In the genomic region with DNA sequence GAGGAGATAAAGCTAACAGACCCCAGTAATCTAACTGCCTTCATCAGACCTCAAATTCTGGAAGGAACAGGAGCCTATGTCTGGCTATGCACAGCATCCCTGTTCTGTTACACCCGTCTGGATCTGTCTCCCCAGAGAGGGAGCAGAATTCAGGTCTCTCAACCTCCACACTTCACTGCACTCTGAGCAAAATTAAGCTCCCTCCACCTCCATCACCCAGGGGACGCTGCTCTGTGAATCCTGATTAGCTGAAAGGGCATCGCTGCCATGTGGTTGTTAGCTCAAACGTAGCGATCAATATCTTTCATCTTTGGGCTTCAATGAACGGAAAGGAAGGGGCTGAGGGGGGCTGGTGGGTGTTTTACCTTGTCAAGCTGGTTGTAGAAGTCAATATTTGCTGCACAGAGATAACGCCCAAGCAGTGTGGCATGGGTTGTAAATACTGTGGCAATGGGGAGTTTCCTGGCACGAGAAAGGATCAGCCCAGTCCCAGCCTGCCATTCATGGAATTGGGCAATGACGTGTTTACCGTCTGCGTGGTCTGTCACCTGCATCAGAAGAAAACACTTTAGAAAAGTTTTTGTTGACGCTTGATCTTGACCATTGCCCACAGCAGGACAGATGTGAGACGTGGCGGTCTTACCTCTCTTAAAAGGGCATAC, we compare ENCODE assay signal across 18 mouse cellular contexts. TPM values are rescaled to one million over a fixed set of nuclear protein-coding genes. Genes with fewer than 3 reads are reported as not detected.
A peak's percentile ranks its signal among the peaks of the same experiment; 100 is the strongest.
DNase-seq lines count a peak whose midpoint lies in the region; ATAC-seq lines count a peak whose summit lies in the region.
"Had no signal": no experiment of that assay in that cellular context is flagged by ENCODE, and none has a peak within 500 bp of the region (broad histone marks: within the 10 kb centered on the region; RNA-seq: fewer than 3 reads in every experiment).

No protein-coding gene starts in this region.

- 75% methylated on average over 14 of the region's 14 CpGs for WGBS in embryonic facial prominence, embryonic 14.5 days
- WGBS in embryonic facial prominence, embryonic 10.5 days = 81% methylated on average over 14 of the region's 14 CpGs
- 58% methylated on average over 14 of the region's 14 CpGs for WGBS in hindbrain, embryonic 14.5 days
- WGBS in liver, embryonic 16.5 days (ENCODE audit: insufficient replicate concordance) = 53% methylated on average over 14 of the region's 14 CpGs

- no peak overlapping the region for H3K4me2 ChIP-seq in embryonic facial prominence, embryonic 14.5 days (ENCODE audit: low read depth, low read length)
- H3K4me2 ChIP-seq in hindbrain, embryonic 14.5 days (replicated peaks) = no peak overlapping the region
- no peak overlapping the region for H3K4me2 ChIP-seq in liver, embryonic 16.5 days (ENCODE audit: low read depth, low read length)
- H3K4me2 ChIP-seq: heart, embryonic 11.5 days had no signal

- ATAC-seq in embryonic facial prominence, embryonic 14.5 days (ENCODE audit: low read depth) = no peak
- ATAC-seq in hindbrain, embryonic 14.5 days (ENCODE audit: low FRiP score) = peak; percentile 69; the same call in 1 of the 2 replicates
- peak; percentile 54; the same call in 1 of the 2 replicates for ATAC-seq in liver, embryonic 16.5 days (ENCODE audit: low read depth)

- H3K9me3 ChIP-seq in embryonic facial prominence, embryonic 14.5 days (ENCODE audit: control insufficient read depth, low read length) = no peaks in the 10 kb centered on the region
- H3K9me3 ChIP-seq in embryonic facial prominence, embryonic 10.5 days = no peaks in the 10 kb centered on the region
- H3K9me3 ChIP-seq in hindbrain, embryonic 14.5 days (ENCODE audit: control insufficient read depth, low read length) = no peaks in the 10 kb centered on the region
- no peaks in the 10 kb centered on the region for H3K9me3 ChIP-seq in liver, embryonic 16.5 days (replicated peaks; ENCODE audit: control insufficient read depth, low read length)

- H3K4me1 ChIP-seq in embryonic facial prominence, embryonic 14.5 days (ENCODE audit: control insufficient read depth, insufficient read depth, low read length) = no peaks in the 10 kb centered on the region
- 0 out of 2 replicates have a peak, but pooled peaks cover 3% of the 10 kb centered on the region for H3K4me1 ChIP-seq in embryonic facial prominence, embryonic 10.5 days
- no peaks in the 10 kb centered on the region; the same call in 1 of the 2 replicates for H3K4me1 ChIP-seq in hindbrain, embryonic 14.5 days (replicated peaks; ENCODE audit: control insufficient read depth, insufficient read depth, low read length)
- H3K4me1 ChIP-seq in liver, embryonic 16.5 days (ENCODE audit: control insufficient read depth, low read depth, low read length) = no peaks in the 10 kb centered on the region; the same call in 1 of the 2 replicates

- no peaks in the 10 kb centered on the region for H3K36me3 ChIP-seq in embryonic facial prominence, embryonic 14.5 days (ENCODE audit: control insufficient read depth, insufficient read depth, low read length)
- no peaks in the 10 kb centered on the region for H3K36me3 ChIP-seq in embryonic facial prominence, embryonic 10.5 days (replicated peaks)
- H3K36me3 ChIP-seq in hindbrain, embryonic 14.5 days (replicated peaks; ENCODE audit: control insufficient read depth, insufficient read depth) = no peaks in the 10 kb centered on the region
- H3K36me3 ChIP-seq in liver, embryonic 16.5 days (ENCODE audit: control insufficient read depth, insufficient read depth) = no peaks in the 10 kb centered on the region; the same call in 1 of the 2 replicates

- no peak overlapping the region for H3K9ac ChIP-seq in embryonic facial prominence, embryonic 14.5 days (ENCODE audit: low read depth, low read length)
- no peak overlapping the region for H3K9ac ChIP-seq in hindbrain, embryonic 14.5 days
- H3K9ac ChIP-seq in liver, embryonic 16.5 days (ENCODE audit: low read depth, low read length) = no peak overlapping the region

- no peak overlapping the region for H3K4me3 ChIP-seq in embryonic facial prominence, embryonic 14.5 days (ENCODE audit: low read depth, low read length)
- H3K4me3 ChIP-seq in embryonic facial prominence, embryonic 10.5 days = no peak overlapping the region
- no peak overlapping the region for H3K4me3 ChIP-seq in hindbrain, embryonic 14.5 days (replicated peaks; ENCODE audit: low read length)
- H3K4me3 ChIP-seq in liver, embryonic 16.5 days (ENCODE audit: low read depth, low read length) = no peak overlapping the region
- H3K4me3 ChIP-seq: gastrocnemius, adult 2 months had no signal

- no peak overlapping the region for H3K27ac ChIP-seq in embryonic facial prominence, embryonic 14.5 days (replicated peaks; ENCODE audit: low read depth, low read length)
- no peak overlapping the region for H3K27ac ChIP-seq in embryonic facial prominence, embryonic 10.5 days (replicated peaks)
- H3K27ac ChIP-seq in hindbrain, embryonic 14.5 days = no peak overlapping the region
- H3K27ac ChIP-seq in liver, embryonic 16.5 days (ENCODE audit: low read length) = no peak overlapping the region
- H3K27ac ChIP-seq: gastrocnemius, adult 2 months had no signal

- peak; percentile 4 for DNase-seq in embryonic facial prominence, embryonic 14.5 days (ENCODE audit: low spot score)
- no peak for DNase-seq in embryonic facial prominence, embryonic 10.5 days (ENCODE audit: low spot score)
- DNase-seq in hindbrain, embryonic 14.5 days (ENCODE audit: low spot score) = peak; percentile 32
- DNase-seq in retina, embryonic 14.5 days (ENCODE audit: low spot score) = peak; percentile 48
- DNase-seq in gastrocnemius, postnatal 4 days (ENCODE audit: low spot score in 2 of 2) = no peak
- DNase-seq in kidney, postnatal 10 days = no peak
- no peak for DNase-seq in thymus, postnatal 14 days
- DNase-seq: adrenal gland, postnatal 10 days; cerebellum, adult 11 months; gastrocnemius, adult 2 months; kidney, postnatal 36 days; thymus, adult 18-20 months had no signal

- no peaks in the 10 kb centered on the region for H3K27me3 ChIP-seq in embryonic facial prominence, embryonic 14.5 days (replicated peaks; ENCODE audit: control insufficient read depth, insufficient read depth, low read length)
- no peaks in the 10 kb centered on the region for H3K27me3 ChIP-seq in embryonic facial prominence, embryonic 10.5 days (replicated peaks; ENCODE audit: low read depth, poor library complexity, severe bottlenecking)
- no peaks in the 10 kb centered on the region for H3K27me3 ChIP-seq in hindbrain, embryonic 14.5 days (ENCODE audit: control insufficient read depth, insufficient read depth, low read length)
- no peaks in the 10 kb centered on the region for H3K27me3 ChIP-seq in liver, embryonic 16.5 days (ENCODE audit: control insufficient read depth, insufficient read depth, low read depth, low read length)

RNA-seq across cellular contexts. Expression of a gene that starts 13.8 kb away (rescaled TPM):
- polyA plus RNA-seq in embryonic facial prominence, embryonic 14.5 days (2014; fragmentation: Nextera tagmentation; extraction: Ambion mirVana) = not detected in 2 replicates
- not detected in 2 replicates for polyA plus RNA-seq in embryonic facial prominence, embryonic 10.5 days (2016; fragmentation: Nextera tagmentation; extraction: Ambion mirVana)
- 0.07 TPM in 1 of 2 replicates, not detected in the other for polyA plus RNA-seq in hindbrain, embryonic 14.5 days (2014; fragmentation: Nextera tagmentation; extraction: Ambion mirVana)
- polyA plus RNA-seq in liver, embryonic 16.5 days (2015; fragmentation: Nextera tagmentation; extraction: Ambion mirVana) = 81.0 and 83.9 TPM in 2 replicates
- total RNA-seq in gastrocnemius, postnatal 4 days (2021) = under 1 TPM in 1 of 2 experiments, not detected in 1; 0.23 TPM
- total RNA-seq: gastrocnemius, adult 2 months; hematopoietic stem cell, adult 5-6 weeks; left cerebral cortex, adult 18-20 months; megakaryocyte progenitor cell, adult 5-6 weeks had no signal
- polyA plus RNA-seq: limb, embryonic 14.5 days had no signal

RNA-seq across cellular contexts. Expression of a gene that starts 45.9 kb away (rescaled TPM):
- polyA plus RNA-seq in embryonic facial prominence, embryonic 14.5 days (2014; fragmentation: Nextera tagmentation; extraction: Ambion mirVana) = 1.1 TPM in 2 replicates
- polyA plus RNA-seq in embryonic facial prominence, embryonic 10.5 days (2016; fragmentation: Nextera tagmentation; extraction: Ambion mirVana) = 1.1 TPM in 2 replicates
- polyA plus RNA-seq in hindbrain, embryonic 14.5 days (2014; fragmentation: Nextera tagmentation; extraction: Ambion mirVana) = 1.7 and 3.2 TPM in 2 replicates
- polyA plus RNA-seq in liver, embryonic 16.5 days (2015; fragmentation: Nextera tagmentation; extraction: Ambion mirVana) = 0.06 and 0.27 TPM in 2 replicates
- total RNA-seq in gastrocnemius, postnatal 4 days (2021) = under 1 TPM in 1 of 2 experiments, not detected in 1; 0.41 TPM
- total RNA-seq: gastrocnemius, adult 2 months; hematopoietic stem cell, adult 5-6 weeks; megakaryocyte progenitor cell, adult 5-6 weeks had no signal

RNA-seq across cellular contexts. Expression of a gene that starts 48.6 kb away (rescaled TPM):
- 218 and 247 TPM in 2 replicates for polyA plus RNA-seq in embryonic facial prominence, embryonic 14.5 days (2014; fragmentation: Nextera tagmentation; extraction: Ambion mirVana)
- 545 and 577 TPM in 2 replicates for polyA plus RNA-seq in embryonic facial prominence, embryonic 10.5 days (2016; fragmentation: Nextera tagmentation; extraction: Ambion mirVana)
- 483 and 499 TPM in 2 replicates for polyA plus RNA-seq in hindbrain, embryonic 14.5 days (2014; fragmentation: Nextera tagmentation; extraction: Ambion mirVana)
- polyA plus RNA-seq in liver, embryonic 16.5 days (2015; fragmentation: Nextera tagmentation; extraction: Ambion mirVana) = 15.5 and 17.6 TPM in 2 replicates
- total RNA-seq in gastrocnemius, postnatal 4 days (2021) = 100 to 1,000 TPM; 162 to 170 TPM

Comparison
In these comparisons a context has a peak if more than half of its experiments do, and no peak if none do; other contexts are left out.
1. DNase-seq: peak in embryonic facial prominence, embryonic 14.5 days (single experiment), hindbrain, embryonic 14.5 days (single experiment) and retina, embryonic 14.5 days (single experiment); none in embryonic facial prominence, embryonic 10.5 days (single experiment), gastrocnemius, postnatal 4 days (0 of 2), kidney, postnatal 10 days (single experiment) and thymus, postnatal 14 days (single experiment).
2. RNA of a gene that starts 13.8 kb away (polyA plus RNA-seq): 81.0 to 83.9 TPM in liver, embryonic 16.5 days; 0.07 TPM in hindbrain, embryonic 14.5 days, not detected in embryonic facial prominence, embryonic 14.5 days and not detected in embryonic facial prominence, embryonic 10.5 days; every median in the first group is over 10 times any median in the second.
3. RNA of a gene that starts 48.6 kb away (polyA plus RNA-seq): 545 to 577 TPM in embryonic facial prominence, embryonic 10.5 days, 483 to 499 TPM in hindbrain, embryonic 14.5 days and 218 to 247 TPM in embryonic facial prominence, embryonic 14.5 days; 15.5 to 17.6 TPM in liver, embryonic 16.5 days; every median in the first group is over 10 times any median in the second.